Mouse (Mus musculus): ENCODE results near the gene C4bp. TPM values are rescaled to one million over a fixed set of nuclear protein-coding genes. Genes with fewer than 3 reads are reported as not detected.

The C4bp gene
- total and polyA plus RNA-seq, 3 experiments, result 0.26 TPM; not detected in 2

- 0 out of 4 replicates have a peak, but pooled peaks cover 0 to 3% of the 10 kb centered on the region in 2 experiments for H3K4me1 ChIP-seq (ENCODE audit: control insufficient read depth in 1 of 2, insufficient read depth in 2 of 2)
- dilution Hi-C loops (cut with MboI; ENCODE audit: extremely low pct_ligation_motif_present, extremely low pct_unique_long_range_greater_than_20kb, low sequenced_read_pairs) (no loop called here), in situ Hi-C loops (cut with MboI; ENCODE audit: low pct_ligation_motif_present, low pct_unique_long_range_greater_than_20kb, low sequenced_read_pairs) (no loop called here)
- no peak overlapping the region for H3K9ac ChIP-seq (ENCODE audit: insufficient read depth, low read depth)
- no peaks in the 10 kb centered on the region for H3K27me3 ChIP-seq (replicated peaks)
- H3K4me3 ChIP-seq (replicated peaks in 1 of 3; ENCODE audit: low read depth in 2 of 3, low read length in 2 of 3, poor library complexity in 1 of 3), result no peak overlapping the region
- H3K9me3 ChIP-seq (replicated peaks; ENCODE audit: low read length), result no peaks in the 10 kb centered on the region
- H3K79me2 ChIP-seq (replicated peaks; ENCODE audit: control insufficient read depth, extremely low read depth, insufficient read depth, poor library complexity, severe bottlenecking), result no peaks in the 10 kb centered on the region
- H3K4me2 ChIP-seq (ENCODE audit: insufficient read depth, low read depth, poor library complexity, severe bottlenecking), result no peak overlapping the region
- no peak for DNase-seq (ENCODE audit: extremely low read depth)
- H3K36me3 ChIP-seq (replicated peaks in 1 of 2; ENCODE audit: control insufficient read depth in 1 of 2, insufficient read depth in 1 of 2, low read length in 1 of 2), result no peaks in the 10 kb centered on the region
- TF ChIP-seq GABPA (IDR thresholded peaks at IDR 0.05; ENCODE audit: insufficient replicate concordance, low read depth, low read length) (no peak), MEF2A (IDR thresholded peaks at IDR 0.05; ENCODE audit: borderline replicate concordance, low read depth, low read length) (no peak), USF2 (conservative IDR thresholded peaks at IDR 0.05; ENCODE audit: low read depth, low read length) (no peak)
- no peak overlapping the region for H3K27ac ChIP-seq (ENCODE audit: insufficient read depth, low read depth)
Observed at GRCm38 (mm10) chr1:130640967-130641366, 20.5 kb downstream of the C4bp start.

- Histone ChIP-seq H3K9ac (ENCODE audit: insufficient read depth, low read depth) (no peak overlapping the region), H3K27ac (ENCODE audit: insufficient read depth, low read depth) (no peak overlapping the region), H3K4me3 (replicated peaks in 1 of 3; ENCODE audit: low read depth in 2 of 3, low read length in 2 of 3, poor library complexity in 1 of 3) (no peak overlapping the region), H3K36me3 (replicated peaks in 1 of 2; ENCODE audit: control insufficient read depth in 1 of 2, insufficient read depth in 1 of 2, low read length in 1 of 2) (no peaks in the 10 kb centered on the region), H3K4me2 (ENCODE audit: insufficient read depth, low read depth, poor library complexity, severe bottlenecking) (peak overlapping the region; percentile 59; the same call in 1 of the 2 replicates), H3K4me1 (ENCODE audit: control insufficient read depth in 1 of 2, insufficient read depth in 2 of 2) (peaks cover 0 to 14% of the 10 kb centered on the region in 2 experiments; a peak in 1 of 4 replicates), H3K79me2 (replicated peaks; ENCODE audit: control insufficient read depth, extremely low read depth, insufficient read depth, poor library complexity, severe bottlenecking) (no peaks in the 10 kb centered on the region), H3K9me3 (replicated peaks; ENCODE audit: low read length) (no peaks in the 10 kb centered on the region), H3K27me3 (replicated peaks) (no peaks in the 10 kb centered on the region)
- dilution Hi-C loops (cut with MboI; ENCODE audit: extremely low pct_ligation_motif_present, extremely low pct_unique_long_range_greater_than_20kb, low sequenced_read_pairs), result no loop called here
- DNase-seq (ENCODE audit: extremely low read depth), result peak; percentile 75
- in situ Hi-C loops (cut with MboI; ENCODE audit: low pct_ligation_motif_present, low pct_unique_long_range_greater_than_20kb, low sequenced_read_pairs), result loop anchor here (10.0 kb wide), 1 partner anchor 59 kb away; no protein-coding TSS in a partner anchor
- TF ChIP-seq PAX5 (IDR thresholded peaks at IDR 0.05; ENCODE audit: low read length) (no peak), IRF4 (IDR thresholded peaks at IDR 0.05; ENCODE audit: low read depth, low read length) (0 out of 2 replicates have a peak, but pooled peaks have one; percentile 20), ELF1 (IDR thresholded peaks at IDR 0.05; ENCODE audit: low read depth, low read length) (no peak), CHD1 (IDR thresholded peaks at IDR 0.05; ENCODE audit: low read depth, low read length) (no peak), BHLHE40 (IDR thresholded peaks at IDR 0.05; ENCODE audit: low read depth, low read length) (no peak), SMC3 (IDR thresholded peaks at IDR 0.05; ENCODE audit: low read depth, low read length) (peak; percentile 93), EP300 (IDR thresholded peaks at IDR 0.05; ENCODE audit: low read length) (no peak), CTCF (conservative IDR thresholded peaks at IDR 0.05 in 1 of 2, IDR thresholded peaks at IDR 0.05 in 1 of 2; ENCODE audit: low read depth in 2 of 2, low read length in 2 of 2) (peak; percentile 68 to 92; a peak in 3 of 4 replicates), ZC3H11A (IDR thresholded peaks at IDR 0.05; ENCODE audit: low read depth, low read length) (peak; percentile 43; the same call in 1 of the 2 replicates), RAD21 (IDR thresholded peaks at IDR 0.05; ENCODE audit: low read depth, low read length) (peak; percentile 83), GABPA (IDR thresholded peaks at IDR 0.05; ENCODE audit: insufficient replicate concordance, low read depth, low read length) (no peak), ZKSCAN1 (IDR thresholded peaks at IDR 0.05; ENCODE audit: borderline replicate concordance, low read depth, low read length) (no peak), E2F4 (IDR thresholded peaks at IDR 0.05; ENCODE audit: insufficient replicate concordance, low read depth, low read length) (no peak), MAX (IDR thresholded peaks at IDR 0.05; ENCODE audit: low read length) (no peak), JUN (IDR thresholded peaks at IDR 0.05; ENCODE audit: insufficient read depth, low read depth, low read length) (no peak)
Observed at GRCm38 (mm10) chr1:130633761-130634410, 27.5 kb downstream of the C4bp start.
